Mouse (Mus musculus): ENCODE results near the gene Bcl2l13. TPM values are rescaled to one million over a fixed set of nuclear protein-coding genes. Genes with fewer than 3 reads are reported as not detected.
"Not testable (repeated sequence)": the region's sequence is repeated elsewhere in the genome, so short reads cannot be mapped to it uniquely, and the experiment has no call there.

Bcl2l13 gene
- polyA plus RNA-seq, 1 experiment, result not detected

GRCm38 (mm10) chr6:120914533-120914910 is 78.5 kb downstream of the Bcl2l13 start:
- H3K4me1 ChIP-seq (ENCODE audit: control insufficient read depth, insufficient read depth, low read length), result peaks cover 15% of the 10 kb centered on the region
- 76% methylated on average over 4 of the region's 4 CpGs for WGBS
- TF ChIP-seq CTCF (IDR thresholded peaks at IDR 0.05; ENCODE audit: insufficient read depth, low read depth, low read length), result no peak
- no peak for TF ChIP-seq POLR2A (IDR thresholded peaks at IDR 0.05; ENCODE audit: insufficient read depth, low read depth, low read length)
- H3K27ac ChIP-seq (ENCODE audit: insufficient read depth, low read depth, low read length), result no peak overlapping the region
- no peak overlapping the region for H3K4me3 ChIP-seq (ENCODE audit: insufficient read depth, low read depth, low read length)

DNA sequence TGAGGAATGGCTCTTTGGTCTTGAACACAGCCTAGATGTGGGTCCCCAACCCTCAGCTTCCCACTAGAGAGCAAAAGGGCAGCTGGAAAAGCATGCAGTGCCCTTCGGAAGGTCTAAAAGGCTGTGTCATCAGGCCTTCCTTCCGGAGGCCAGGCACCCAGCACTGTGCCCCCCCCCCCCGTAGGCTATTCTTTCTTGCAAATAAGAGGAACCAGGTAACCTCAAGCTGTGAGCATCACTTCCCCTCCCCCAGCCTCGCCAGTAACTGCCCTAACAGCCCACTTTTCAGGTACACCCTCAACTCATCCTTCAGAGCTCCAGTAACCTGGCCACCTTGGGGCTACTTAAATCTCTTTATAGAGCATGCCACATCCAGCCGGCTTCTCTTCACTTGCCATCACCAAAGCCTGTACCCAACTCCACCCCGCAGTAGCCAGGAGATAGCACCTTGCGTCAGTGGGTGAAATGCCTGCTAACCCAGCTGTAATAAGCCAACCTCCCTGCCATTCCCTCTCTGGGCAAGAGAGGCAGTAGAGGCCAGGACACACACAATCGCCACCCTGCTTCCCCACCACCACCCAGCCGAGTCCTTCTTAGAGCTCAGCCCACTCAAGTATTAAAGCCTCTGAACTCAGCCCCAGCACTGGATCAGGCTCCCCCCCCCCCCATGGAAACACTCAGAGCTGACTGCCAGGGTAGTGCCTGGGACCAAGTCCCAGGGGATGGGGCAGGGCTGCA is 79.1 kb downstream of the Bcl2l13 start:
- Histone ChIP-seq H3K27ac (ENCODE audit: insufficient read depth, low read depth, low read length) (no peak overlapping the region), H3K4me1 (ENCODE audit: control insufficient read depth, insufficient read depth, low read length) (peaks cover 15% of the 10 kb centered on the region), H3K4me3 (ENCODE audit: insufficient read depth, low read depth, low read length) (no peak overlapping the region)
- TF ChIP-seq CTCF (IDR thresholded peaks at IDR 0.05; ENCODE audit: insufficient read depth, low read depth, low read length), result no peak
- no peak for TF ChIP-seq POLR2A (IDR thresholded peaks at IDR 0.05; ENCODE audit: insufficient read depth, low read depth, low read length)
- 45% methylated on average over 9 of the region's 9 CpGs for whole genome bisulfite sequencing

GRCm38 (mm10) chr6:120915649-120915975 is 79.6 kb downstream of the Bcl2l13 start:
- WGBS, result 44% methylated on average over 2 of the region's 2 CpGs
- Histone ChIP-seq H3K4me3 (ENCODE audit: insufficient read depth, low read depth, low read length) (no peak overlapping the region), H3K4me1 (ENCODE audit: control insufficient read depth, insufficient read depth, low read length) (peaks cover 15% of the 10 kb centered on the region), H3K27ac (ENCODE audit: insufficient read depth, low read depth, low read length) (no peak overlapping the region)
- TF ChIP-seq POLR2A (IDR thresholded peaks at IDR 0.05; ENCODE audit: insufficient read depth, low read depth, low read length), result no peak
- TF ChIP-seq CTCF (IDR thresholded peaks at IDR 0.05; ENCODE audit: insufficient read depth, low read depth, low read length), result no peak

- WGBS, result 1% methylated on average over 67 of the region's 67 CpGs
- TF ChIP-seq POLR2A (IDR thresholded peaks at IDR 0.05; ENCODE audit: insufficient read depth, low read depth, low read length), result no peak
- no peak for TF ChIP-seq CTCF (IDR thresholded peaks at IDR 0.05; ENCODE audit: insufficient read depth, low read depth, low read length)
- Histone ChIP-seq H3K27ac (ENCODE audit: insufficient read depth, low read depth, low read length) (no peak within 1 kb of the TSS), H3K4me1 (ENCODE audit: control insufficient read depth, insufficient read depth, low read length) (peaks cover 15% of the 10 kb centered on the region), H3K4me3 (ENCODE audit: insufficient read depth, low read depth, low read length) (peak within 1 kb of the TSS; percentile 93)
These were observed 80.3 kb downstream of the Bcl2l13 start, which contains the start of gene Bid for GRCm38 (mm10) chr6:120916074-120916971. Bid (minus strand) TSS chr6:120916853.

DNA sequence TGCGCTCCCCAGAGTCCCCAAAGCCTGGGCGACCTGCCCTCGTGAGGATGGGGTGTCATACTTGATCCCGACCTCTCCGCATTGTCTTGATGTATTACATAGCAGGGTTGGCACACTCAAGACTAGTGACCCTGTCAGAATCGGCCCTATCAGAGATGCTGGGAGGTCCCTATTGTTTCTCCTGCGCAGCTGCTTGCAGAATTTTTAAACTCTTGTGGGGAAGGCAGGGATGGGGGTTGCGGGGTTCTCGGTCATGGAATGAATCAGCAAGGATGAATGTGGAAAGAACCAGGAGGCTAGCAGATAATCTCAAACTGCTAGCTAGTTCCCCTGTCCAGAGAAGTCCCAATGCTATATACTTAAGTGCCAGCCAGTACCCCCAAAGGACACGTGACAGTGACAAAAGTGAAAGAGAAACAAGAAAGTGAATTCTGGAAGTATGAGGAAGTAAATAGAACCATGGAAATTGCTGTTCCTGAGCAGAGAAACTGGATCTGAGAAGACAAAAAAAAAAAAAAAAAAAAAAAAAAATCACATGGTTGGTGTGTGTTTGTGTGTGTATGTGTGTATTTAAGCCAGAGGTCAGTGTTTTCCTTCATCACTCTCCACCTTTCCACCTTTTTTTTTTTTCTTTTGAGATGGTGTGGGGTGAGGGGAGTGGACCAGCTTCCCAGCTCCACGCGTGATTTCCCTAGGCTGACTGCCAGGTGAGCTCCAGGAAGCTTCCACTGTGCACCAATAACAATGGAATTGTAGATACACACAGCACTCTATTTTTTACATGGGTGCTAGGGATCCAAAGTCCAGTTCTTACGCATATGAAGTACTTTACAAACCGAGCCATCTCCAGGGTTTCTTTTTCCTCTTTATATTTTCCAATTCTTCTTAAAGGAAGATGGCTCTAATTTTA is 81.2 kb downstream of the Bcl2l13 start:
- H3K4me1 ChIP-seq (ENCODE audit: control insufficient read depth, insufficient read depth, low read length), result peaks cover 15% of the 10 kb centered on the region
- 19% methylated on average over 11 of the region's 14 CpGs for WGBS
- peak overlapping the region; percentile 93 for H3K4me3 ChIP-seq (ENCODE audit: insufficient read depth, low read depth, low read length)
- not testable (repeated sequence) for H3K27ac ChIP-seq (ENCODE audit: insufficient read depth, low read depth, low read length)

DNA sequence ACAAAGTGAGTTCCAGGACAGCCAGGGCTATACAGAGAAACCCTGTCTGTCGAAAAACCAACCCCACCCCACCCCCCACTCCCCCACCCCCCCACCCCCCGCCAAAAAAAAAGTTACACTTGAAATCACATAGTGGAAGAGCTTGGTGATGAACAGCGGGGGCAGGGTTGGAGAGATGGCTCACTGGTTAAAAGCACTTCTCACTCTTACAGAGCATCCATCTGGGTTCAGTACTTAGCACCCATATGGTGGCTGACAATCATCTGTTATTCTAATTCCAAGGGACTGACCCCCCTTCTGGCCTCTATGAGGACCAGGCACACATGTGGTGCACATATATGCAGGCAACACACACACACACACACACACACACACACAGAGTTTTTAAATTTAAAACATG is 82.0 kb downstream of the Bcl2l13 start:
- H3K4me1 ChIP-seq (ENCODE audit: control insufficient read depth, insufficient read depth, low read length), result peaks cover 15% of the 10 kb centered on the region
- H3K27ac ChIP-seq (ENCODE audit: insufficient read depth, low read depth, low read length), result no peak overlapping the region
- no peak overlapping the region for H3K4me3 ChIP-seq (ENCODE audit: insufficient read depth, low read depth, low read length)
- 73% methylated on average over 3 of the region's 3 CpGs for WGBS
- no peak for TF ChIP-seq POLR2A (IDR thresholded peaks at IDR 0.05; ENCODE audit: insufficient read depth, low read depth, low read length)
- TF ChIP-seq CTCF (IDR thresholded peaks at IDR 0.05; ENCODE audit: insufficient read depth, low read depth, low read length), result no peak

GRCm38 (mm10) chr6:120924791-120925321 is 88.8 kb downstream of the Bcl2l13 start:
- 67% methylated on average over 2 of the region's 2 CpGs for WGBS
- not testable (repeated sequence) for H3K27ac ChIP-seq (ENCODE audit: insufficient read depth, low read depth, low read length); H3K4me1 ChIP-seq (ENCODE audit: control insufficient read depth, insufficient read depth, low read length); H3K4me3 ChIP-seq (ENCODE audit: insufficient read depth, low read depth, low read length)

DNA sequence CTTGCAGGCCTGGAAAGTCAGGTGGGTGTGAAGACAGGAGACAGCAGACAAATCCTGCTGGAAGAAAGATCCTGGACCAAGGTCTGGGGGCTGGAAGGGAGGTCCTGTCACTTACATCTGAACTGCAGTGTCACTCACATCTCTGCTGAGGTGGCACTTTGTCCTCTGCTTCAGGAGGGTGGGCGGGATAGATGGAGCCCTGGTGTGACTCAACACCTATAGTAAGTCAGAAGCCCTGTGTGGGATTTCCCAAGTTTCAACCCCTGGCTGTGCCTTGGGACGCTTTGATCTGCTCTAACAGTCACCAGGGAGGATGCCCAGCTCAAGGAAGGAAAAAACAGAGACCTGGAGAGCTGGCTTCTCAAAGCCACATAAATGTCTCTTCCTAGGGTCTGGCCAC is 90.9 kb downstream of the Bcl2l13 start:
- Histone ChIP-seq H3K4me1 (ENCODE audit: control insufficient read depth, insufficient read depth, low read length) (peaks cover 5% of the 10 kb centered on the region; the same call in 1 of the 2 replicates), H3K4me3 (ENCODE audit: insufficient read depth, low read depth, low read length) (no peak overlapping the region), H3K27ac (ENCODE audit: insufficient read depth, low read depth, low read length) (no peak overlapping the region)
- WGBS, result 53% methylated on average over 2 of the region's 2 CpGs
- TF ChIP-seq POLR2A (IDR thresholded peaks at IDR 0.05; ENCODE audit: insufficient read depth, low read depth, low read length) (no peak), CTCF (IDR thresholded peaks at IDR 0.05; ENCODE audit: insufficient read depth, low read depth, low read length) (no peak)

Data from olfactory bulb, adult 2 months (tissue).